8 mouse cellular contexts compared by ENCODE assay signal in genomic region chr8:70873364-70873985, GRCm38 (mm10). TPM values are rescaled to one million over a fixed set of nuclear protein-coding genes. Genes with fewer than 3 reads are reported as not detected.
DNase-seq lines count a peak whose midpoint lies in the region; ATAC-seq lines count a peak whose summit lies in the region.

Gene Ccdc124, minus strand, starts transcription at chr8:70873935.

- peak within 1 kb of the TSS; percentile 91 for H3K4me3 ChIP-seq in hindbrain, embryonic 12.5 days

- no peaks in the 10 kb centered on the region for H3K9me3 ChIP-seq in hindbrain, embryonic 12.5 days (replicated peaks)

- DNase-seq in MN1 (ENCODE audit: low spot score): peak; percentile 97
- DNase-seq in cerebellum, adult 9-11 months: peak; percentile 96
- DNase-seq in frontal cortex, postnatal 10 days (ENCODE audit: low spot score in 2 of 2): peak; percentile 90 to 95
- DNase-seq in layer of hippocampus, postnatal 14 days (ENCODE audit: low spot score in 2 of 2): peak; percentile 97 to 99
- DNase-seq in lung, postnatal 14 days: peak; percentile 97
- DNase-seq in retina, adult 2 months (ENCODE audit: low read depth, low spot score): peak; percentile 92
- peak; percentile 92 to 93 for DNase-seq in thymus, postnatal 36 days

- under 1% methylated on average over 46 of the region's 46 CpGs for WGBS in hindbrain, embryonic 12.5 days

- peaks cover 2% of the 10 kb centered on the region; the same call in 1 of the 2 replicates for H3K36me3 ChIP-seq in hindbrain, embryonic 12.5 days

- peak within 1 kb of the TSS; percentile 79 for H3K27ac ChIP-seq in hindbrain, embryonic 12.5 days

- peak within 1 kb of the TSS; percentile 91 for H3K4me2 ChIP-seq in hindbrain, embryonic 12.5 days (replicated peaks)

- peak; percentile 88 for ATAC-seq in hindbrain, embryonic 12.5 days (ENCODE audit: low FRiP score)

- H3K9ac ChIP-seq in hindbrain, embryonic 12.5 days: peak within 1 kb of the TSS; percentile 85

- peaks cover 25% of the 10 kb centered on the region for H3K4me1 ChIP-seq in hindbrain, embryonic 12.5 days

- no peaks in the 10 kb centered on the region for H3K27me3 ChIP-seq in hindbrain, embryonic 12.5 days

RNA-seq across cellular contexts. Expression of gene Ccdc124, which starts in this region (rescaled TPM):
- polyA plus RNA-seq in hindbrain, embryonic 12.5 days (2016; fragmentation: Nextera tagmentation; extraction: Ambion mirVana): 131 and 139 TPM in 2 replicates
- 10 to 100 TPM; 84.5 to 92.7 TPM for total RNA-seq in layer of hippocampus, postnatal 14 days (2021)

Comparison
In these comparisons a context has a peak if more than half of its experiments do, and no peak if none do; other contexts are left out.
1. Peak in every context shown above with its lines: DNase-seq, ATAC-seq, H3K4me3 ChIP-seq and H3K27ac ChIP-seq.